Mouse (Mus musculus): ENCODE results near the gene Pdlim7. TPM values are rescaled to one million over a fixed set of nuclear protein-coding genes. Genes with fewer than 3 reads are reported as not detected.

Gene Pdlim7
- total RNA-seq, 4 experiments from 2014 or later, result 10.9 to 23.8 (median 18.3) TPM

DNA sequence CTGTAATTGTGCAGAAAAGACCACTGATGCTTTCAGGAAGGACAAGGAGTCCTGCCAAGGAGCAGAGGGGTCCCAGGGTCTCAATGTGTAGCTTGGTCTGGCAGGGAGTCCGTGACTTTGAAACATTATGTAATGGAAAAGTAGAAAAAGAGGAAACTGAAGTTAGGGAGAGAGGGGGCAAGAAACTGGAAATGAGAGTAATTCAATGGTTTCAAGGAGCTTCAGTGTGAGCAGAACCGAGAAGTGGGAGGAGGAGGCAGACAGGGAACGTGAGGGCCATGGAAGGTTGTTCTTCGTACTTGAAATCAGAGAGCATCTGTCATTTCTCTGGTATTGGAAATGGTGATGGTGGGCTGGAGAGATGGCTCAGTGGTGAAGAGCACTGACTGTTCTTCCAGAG lies 6.1 kb upstream of the Pdlim7 start:
- DNase-seq, result no peak

DNA sequence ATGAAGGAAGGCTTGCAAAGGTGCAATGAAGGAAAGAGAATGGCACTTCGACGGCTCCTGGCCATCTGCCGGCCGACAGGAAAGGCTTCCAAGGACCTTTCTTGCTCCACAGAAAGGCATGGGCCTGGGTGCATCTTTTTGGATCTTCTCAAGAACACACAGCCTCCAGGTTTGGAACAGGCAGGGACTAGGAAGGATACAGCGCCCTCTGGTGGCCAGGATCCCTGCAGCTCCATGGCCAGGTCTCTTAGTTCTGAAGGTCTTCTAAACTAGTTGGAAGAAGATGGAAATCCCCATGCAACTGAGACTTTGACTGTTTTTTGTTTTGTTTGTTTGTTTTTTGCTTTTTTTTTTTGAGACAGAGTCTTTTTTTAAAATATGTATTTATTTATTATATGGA lies 3.5 kb upstream of the Pdlim7 start:
- peak; percentile 72 for DNase-seq

DNA sequence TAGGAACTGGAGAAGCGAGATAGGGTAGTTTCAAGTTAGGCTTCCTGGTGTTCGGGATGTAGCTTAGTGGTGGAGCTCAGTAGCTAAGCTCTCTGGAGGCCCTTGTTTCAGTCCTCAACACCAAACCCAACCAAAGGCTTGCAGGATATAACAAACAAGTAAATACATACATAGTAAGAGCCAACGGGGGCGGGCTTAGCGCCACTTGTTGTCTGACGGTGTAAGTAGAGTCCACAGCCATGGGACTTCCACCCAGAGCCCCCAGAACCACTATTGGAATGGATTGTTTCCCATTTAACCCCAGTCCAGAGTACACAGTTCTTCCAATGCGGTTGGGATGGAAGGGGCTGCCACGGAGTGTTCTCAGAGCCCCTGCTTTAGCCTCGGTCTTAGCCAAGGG lies 352 bp upstream of the Pdlim7 start:
- no peak for DNase-seq

DNA sequence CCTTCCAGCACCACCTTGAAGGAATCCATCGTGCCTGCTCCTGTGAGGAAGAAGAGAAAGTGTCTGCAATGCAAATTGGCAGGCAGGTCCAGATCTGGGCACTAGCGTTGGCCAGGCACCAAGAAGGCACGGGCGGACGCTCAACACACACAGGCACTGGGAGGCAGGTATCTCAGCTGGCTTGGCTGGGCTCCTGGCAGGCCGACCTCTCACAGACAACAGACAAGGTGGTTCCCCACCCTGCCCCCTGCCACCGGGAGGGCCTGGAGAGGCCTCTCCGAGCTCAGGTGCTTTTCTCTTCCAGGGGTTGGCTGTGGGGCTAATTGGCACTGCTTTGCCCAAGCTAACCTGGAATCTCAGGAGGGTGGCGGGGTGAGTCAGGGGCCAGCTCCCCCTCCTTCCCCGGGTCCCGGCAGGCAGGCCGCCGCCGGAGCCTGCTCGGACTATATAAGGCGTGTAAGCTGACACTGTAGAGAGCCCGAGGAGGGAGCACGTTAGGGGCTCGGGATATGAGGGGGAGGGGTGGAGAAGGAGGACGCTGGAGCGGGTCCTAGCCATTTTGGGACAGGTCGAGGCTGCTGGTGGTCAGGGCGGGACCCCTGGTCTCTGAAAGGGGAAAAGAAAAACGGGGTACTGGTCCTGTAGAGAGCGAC lies 971 bp downstream of the Pdlim7 start:
- no peak for DNase-seq

DNA sequence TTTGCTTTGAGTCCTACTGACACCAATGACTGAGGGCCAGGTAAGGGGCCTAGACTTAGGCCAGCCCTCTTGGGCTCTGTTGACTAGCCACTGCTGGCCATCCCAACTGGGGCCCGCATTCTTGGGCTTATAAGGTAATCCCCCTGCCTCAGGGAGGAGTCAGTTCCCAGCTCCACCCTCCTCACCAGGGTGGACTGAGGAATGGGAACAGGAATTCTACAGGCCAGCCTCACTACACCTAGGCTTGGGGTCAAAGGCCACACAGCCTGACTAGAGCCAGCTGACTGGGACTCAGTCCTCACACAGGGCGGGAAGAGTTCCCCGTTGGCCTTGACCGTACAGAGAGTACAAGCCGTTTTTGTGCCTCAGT lies 2.0 kb downstream of the Pdlim7 start:
- no peak for DNase-seq

DNA sequence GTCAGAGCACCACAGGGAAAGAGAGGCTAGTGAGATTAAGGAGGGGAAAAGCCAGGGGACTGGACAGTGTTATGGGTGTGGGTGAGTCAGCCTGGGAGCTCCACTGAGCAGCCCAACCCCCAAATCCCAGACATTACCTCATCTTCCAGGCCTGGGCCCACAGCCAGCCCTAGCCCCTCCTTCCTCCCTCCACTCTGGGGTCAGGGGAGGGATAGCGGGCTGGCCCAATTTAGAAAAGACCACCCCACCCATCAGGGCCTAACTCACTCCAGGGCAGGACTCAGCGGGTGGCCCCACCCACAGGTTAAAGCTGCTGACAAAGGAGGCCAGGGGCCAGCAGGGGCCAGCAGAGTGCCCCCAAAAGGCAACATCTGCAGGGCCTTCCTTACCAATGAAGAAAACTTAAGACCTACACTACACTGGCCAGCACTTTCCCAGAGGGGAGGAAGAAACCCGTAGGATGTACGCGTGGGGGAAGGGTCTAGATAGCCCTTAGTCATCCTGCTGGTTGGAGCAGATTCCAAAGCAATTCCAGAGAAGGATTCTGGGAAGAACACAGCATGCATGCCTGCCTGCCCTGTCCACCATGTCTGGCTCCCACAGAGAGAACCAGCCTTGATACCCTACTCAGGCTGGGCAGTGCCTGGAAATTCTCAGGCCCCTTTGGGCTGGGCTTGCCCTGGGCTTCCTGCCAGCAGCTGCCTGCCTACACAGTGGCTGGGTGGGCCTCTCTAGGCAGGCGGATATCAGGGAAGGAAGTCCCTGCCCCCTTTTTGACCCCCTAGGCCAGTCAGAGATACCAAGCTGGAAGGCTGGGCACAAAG lies 2.6 kb downstream of the Pdlim7 start:
- DNase-seq, result peak; percentile 63

DNA sequence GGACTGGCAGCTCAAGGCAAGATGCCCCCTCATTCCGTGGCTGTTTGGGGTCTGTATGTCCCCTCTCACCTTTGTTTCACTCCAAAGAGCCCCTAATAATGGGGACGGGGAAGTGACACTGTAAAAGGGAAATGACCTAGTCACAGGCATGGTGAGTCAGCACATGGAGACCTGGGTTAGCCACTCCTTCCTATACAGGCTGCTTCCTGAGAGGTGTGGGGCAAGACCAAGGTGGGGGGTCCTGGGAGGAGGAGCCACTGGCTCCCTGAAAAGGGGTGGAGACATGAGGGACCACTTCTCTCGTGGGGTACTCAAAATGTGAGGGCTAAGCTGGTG lies 3.2 kb downstream of the Pdlim7 start:
- no peak for DNase-seq

DNA sequence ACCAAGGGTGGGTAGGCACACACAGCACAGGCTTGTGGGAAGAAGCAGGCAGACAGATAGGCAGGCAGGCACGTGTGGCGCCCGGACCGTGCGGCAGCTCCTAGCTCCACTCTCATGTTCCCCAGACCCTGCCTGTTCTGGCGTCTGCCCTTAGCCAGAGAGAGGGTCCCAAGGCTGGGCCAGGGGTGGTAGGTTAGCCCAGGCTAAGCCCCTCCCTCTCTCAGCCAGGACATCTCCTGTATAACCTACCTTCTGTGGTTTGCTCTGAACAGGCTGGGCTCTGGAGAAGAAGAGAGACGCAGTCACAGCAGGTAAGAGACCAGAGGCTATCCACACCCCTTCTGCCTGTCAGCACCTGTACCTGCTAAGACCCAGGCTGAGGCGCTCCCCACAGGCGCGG lies 4.9 kb downstream of the Pdlim7 start:
- no peak for DNase-seq

DNA sequence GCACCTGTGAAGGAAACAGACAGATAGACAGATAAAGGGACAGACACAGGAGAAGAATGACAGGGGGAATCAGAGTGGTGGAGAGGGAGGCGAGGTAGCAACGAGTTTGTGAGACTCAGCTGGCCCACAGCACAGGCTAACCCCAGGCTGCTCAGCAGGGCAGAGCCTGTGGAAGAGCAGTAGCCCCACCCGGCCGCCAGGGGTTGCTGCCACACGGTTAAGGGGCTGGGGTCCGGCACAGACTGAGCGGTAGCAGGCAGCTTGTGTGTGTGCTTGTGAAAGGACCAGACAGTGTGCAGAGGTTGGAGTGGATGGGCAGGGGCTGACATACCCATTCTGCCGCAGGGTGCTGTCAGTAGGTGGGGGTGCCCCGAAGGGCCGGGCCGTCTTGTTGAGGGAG lies 5.6 kb downstream of the Pdlim7 start:
- no peak for DNase-seq

DNA sequence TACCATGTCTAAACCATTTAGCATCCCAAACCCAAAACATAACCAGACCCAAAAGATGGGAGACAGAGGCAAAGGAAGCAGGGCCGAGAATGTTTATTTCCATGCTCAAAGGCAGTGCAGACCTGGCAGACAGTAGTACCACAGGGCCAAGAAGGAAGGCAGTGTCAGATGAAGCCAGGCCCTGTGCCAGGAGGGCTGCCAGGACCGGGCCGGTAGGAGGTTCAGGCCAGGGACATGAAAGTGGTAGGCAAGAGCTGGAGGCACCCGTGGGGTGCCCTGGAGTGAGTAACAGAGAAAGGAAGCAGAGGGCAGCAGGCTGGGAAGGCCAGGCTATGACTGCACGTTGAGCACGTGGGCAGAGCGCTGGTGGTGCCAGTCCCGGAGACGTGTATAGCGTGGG lies 6.8 kb downstream of the Pdlim7 start:
- no peak for DNase-seq

DNA sequence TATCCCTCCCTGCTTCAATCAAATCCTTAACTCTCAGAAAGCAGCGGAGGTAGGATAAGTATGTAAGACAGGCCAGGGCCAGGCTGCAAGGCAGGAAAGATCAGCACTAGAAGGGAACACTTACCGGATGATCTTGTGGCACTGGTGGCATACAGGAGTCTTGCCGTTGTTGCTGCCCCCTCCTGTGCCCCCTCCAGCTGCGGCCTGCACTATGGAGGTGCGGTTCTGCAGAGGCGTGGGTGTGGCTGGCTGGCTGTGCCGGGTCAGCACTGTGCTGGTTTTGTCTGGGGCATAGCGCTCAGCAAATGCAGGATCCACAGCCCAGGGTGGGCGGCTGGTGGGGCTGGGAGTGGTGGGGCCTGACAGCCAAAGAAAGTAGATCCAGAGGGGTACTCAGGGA lies 7.7 kb downstream of the Pdlim7 start:
- DNase-seq, result no peak

DNA sequence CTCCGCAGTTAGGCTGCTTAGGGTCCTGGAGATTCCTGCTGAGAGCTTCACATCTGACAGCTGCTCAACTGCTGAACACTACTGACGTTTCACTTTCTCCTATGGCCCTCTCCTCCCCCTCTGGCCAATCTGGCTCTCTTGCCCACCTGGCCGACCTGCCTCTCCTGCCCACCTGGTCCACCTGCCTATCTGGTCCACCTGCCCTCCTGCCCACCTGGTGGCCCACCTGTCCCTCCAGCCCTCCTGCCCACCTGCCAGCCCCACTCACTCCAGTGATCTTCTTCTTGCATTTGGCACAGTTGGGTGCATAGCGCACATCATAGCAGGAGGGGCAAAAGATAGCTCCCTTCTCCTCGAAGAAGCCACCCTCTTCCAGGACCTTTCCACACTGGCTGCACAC lies 9.1 kb downstream of the Pdlim7 start:
- no peak for DNase-seq

DNA sequence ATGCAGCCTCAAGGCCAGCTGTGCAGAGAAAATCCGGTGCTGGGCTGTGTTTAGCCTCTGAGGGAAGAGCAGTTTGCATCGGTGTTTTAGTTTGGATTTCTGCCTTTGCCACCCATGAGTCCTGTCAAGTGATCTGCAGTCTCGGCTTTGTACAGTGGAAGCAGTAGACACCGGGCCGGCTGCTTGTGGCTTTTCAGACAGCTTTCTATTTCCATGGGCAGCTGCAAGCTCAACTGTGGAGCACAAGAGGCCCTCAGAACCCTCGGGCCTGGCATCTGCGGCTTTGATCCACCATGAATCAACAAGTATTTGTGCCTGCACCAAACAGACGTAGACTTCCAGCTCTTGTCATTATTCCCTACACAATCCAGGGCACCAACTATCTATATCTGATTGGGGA lies 11.1 kb downstream of the Pdlim7 start:
- no peak for DNase-seq

DNA sequence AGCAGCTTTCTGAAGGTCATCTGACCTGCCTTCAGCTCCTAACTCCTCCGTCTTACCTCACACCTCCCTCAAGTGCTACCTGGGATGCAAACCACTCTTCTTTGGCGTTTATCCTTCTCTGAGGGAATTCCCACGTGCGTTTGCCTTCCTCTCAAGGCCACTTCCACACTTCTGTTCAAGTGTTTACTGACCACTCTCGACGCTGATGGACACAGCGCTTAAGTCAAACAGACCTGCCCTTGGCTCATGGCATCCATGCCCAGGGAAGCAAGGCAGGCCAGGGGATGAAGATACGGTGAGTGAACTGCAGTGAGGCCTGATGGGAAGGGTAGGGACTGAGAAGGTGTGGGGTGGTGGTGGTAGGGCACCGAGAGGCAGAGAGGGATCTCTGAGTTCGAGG lies 12.9 kb downstream of the Pdlim7 start:
- no peak for DNase-seq

DNA sequence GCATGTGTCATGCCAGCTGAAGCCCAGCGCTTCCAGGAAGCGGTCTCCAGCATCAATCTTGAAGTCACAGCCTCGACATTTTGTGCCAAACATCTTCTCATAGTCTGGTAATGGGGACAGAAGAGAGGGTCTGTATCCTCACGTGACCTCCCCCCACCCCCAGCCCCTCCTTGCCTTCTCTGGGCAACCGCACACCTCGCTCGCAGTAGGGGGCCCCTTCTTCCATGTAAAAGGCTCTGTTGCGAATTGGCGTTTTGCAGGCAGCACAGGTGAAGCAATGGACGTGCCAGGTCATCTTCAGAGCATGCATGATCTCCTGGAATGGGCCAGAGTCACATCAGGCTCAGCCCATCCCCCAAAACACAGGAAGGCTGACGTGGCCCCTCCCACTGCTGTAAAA lies 14.6 kb downstream of the Pdlim7 start:
- DNase-seq, result no peak

DNA sequence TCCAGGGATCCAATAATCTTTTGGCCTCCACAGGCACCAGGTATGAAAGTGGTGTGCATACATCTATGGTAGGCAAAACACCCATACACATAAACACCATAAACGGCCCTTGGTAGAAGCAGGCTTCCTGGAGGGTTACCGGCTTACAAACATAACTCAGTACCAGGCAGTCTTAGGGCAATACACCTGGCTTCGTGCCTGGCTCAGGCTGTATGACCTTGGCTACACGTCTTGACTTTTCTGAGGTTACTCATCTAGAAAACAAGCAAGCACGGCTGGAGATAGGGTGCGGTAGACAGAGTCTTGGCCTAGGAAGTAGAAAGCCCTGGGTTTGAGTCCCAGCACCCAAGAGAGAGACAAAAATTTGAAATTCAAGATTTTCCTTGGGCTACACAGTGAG lies 16.8 kb downstream of the Pdlim7 start:
- no peak for DNase-seq

DNA sequence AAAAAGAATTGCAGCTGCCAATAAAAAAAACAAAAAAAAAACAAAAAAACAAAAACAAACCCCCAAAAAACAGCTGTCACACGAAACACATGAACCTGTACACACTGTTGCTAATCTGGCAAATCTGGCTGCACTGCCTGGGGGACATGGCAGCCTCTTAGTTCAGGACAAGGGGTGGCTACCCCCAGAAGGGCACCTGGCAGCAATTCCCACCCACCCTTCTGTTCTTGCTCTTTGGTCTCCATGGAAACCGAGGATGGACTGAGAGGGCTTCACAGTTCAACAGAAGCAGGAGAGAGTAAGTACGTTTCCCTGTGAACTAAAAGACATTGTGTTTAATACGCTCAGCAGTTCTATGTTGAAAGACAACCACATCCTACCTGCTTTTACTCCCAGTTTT lies 17.8 kb downstream of the Pdlim7 start:
- DNase-seq, result no peak

DNA sequence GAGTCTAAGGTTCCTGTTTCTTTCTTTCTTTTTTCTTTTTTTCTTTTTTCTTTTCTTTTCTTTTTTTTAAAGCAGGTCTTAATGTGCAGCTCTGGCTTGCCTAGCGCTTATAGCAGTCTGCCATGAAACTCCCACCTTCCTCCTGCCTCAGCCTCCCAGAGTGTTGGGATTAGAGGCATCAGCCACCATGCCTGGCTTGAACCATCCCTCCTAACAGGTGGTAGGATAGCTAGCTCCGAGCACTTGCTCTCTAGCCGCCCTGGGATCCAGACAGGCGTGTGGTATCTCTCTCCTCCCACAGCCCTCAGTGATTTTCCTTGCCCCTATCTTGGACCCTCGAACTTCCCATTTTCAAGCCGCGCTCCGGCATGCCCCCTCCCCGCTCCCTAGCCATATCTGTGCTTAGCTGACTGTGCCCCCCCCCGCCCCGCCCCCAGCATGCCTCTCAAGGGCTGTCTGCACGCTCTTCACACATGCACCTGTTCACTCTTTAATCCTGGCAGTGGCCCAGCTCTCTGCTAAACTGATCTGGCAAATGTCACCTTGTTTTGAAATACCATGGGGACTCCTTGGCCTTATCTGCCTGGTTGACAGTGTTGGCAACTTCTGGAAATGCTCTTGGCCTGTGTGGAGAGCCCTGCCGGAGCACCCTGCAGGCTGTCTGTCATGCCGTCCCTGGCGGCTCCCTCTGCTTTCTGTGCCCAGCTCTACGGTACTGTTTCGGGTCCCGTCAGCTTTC lies 18.4 kb downstream of the Pdlim7 start:
- DNase-seq, result no peak

DNA sequence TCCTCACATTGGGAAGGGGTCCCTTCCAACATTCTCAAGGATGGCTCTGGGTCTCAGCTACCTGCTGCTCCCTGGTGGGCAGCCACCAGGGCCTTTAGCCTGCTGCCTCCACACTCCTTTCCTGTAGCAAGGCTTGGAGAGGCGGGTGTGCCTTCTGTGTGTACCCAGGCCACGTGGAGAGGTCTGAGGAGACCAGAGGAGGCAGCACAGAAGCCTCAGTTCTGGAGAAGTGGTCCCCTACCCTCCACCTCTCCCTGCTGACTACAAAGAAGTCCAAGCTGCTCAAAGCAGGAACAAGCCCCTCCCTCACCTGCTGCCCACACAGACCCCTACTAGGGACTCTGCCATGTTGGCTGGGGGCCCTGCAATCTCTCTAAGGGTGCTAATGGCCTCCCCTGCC lies 19.2 kb downstream of the Pdlim7 start:
- DNase-seq, result no peak

DNA sequence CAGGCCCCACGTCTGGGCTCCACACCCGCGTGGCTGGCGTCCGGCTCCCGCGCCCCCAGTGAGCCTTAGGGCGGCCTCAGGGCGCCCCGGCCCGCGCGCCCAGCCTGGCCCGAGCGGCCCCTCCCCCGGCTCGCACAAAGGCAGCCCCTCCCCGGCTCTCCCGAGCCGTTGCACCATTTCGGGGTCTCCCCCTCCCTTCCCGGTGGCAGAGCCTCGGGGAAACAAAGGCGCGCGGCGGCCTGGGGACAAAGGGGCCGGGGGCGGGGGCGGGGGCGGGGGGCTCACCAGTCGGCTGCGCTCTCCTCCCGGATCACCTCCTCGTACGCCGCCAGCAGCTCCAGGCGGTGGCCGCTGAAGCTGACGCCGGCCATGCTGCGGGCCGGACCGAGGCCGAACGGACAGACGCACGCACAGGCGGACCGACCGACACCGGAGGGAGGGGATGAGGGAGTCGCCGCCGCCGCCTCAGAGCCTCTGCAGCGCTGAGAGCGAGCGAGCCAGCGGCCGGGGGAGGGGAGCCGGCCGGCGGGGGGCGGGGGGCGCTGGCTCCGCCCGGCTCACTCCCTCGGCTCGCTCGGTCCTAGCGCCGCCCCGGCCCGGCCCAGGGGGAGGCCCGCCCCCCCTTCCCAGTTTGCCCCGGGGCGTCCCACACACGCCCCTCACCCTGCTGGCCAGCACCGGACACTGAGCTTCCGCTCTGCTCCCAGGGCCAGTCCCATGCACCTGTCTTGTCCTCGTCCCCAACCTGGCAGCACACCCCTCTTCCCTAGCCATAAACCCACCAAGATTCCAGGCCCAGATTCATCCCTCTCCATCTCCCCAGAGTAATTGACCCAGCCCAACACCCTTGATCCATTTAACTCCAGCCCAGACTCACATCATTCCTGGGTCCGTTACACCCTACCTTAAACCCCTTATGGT lies 25.6 kb downstream of the Pdlim7 start, which contains the start of gene Dbn1:
TSS of gene Dbn1 (minus strand) at position 534 of the 921 bp plus-strand sequence.
- DNase-seq, result no peak

DNA sequence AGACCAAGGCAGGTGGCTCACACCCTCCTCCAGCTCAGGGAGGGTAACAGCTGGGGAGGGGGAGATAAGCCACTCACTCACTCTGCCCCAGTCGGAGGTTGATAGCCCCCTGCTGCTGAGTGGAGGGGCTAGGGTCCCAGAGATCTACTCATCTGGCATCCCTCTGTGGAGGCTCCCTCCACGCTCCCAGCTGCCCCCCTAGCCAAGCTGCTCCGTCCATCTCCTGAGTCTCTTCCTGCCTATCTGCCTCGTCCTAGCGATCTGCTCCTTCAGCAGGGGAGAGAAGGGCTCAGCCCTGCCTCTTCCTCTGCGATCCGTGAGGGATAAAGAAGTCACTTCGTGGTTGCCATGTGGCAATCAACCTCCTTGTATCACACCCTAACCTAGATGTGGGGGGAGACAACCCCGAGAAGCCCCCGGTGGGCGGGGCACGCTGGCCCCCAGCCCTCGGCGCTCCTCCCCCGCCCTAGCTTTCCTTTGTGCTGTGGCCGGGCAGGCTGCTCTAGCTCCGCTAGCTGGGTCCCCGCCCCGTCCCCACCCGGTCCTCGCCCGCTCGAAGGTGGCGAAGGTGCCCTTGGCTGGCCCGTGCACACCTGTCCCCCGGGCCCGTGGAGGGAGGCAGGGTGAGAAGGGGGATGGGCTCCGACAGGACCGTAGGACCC lies 26.4 kb downstream of the Pdlim7 start:
- no peak for DNase-seq
